Mouse (Mus musculus): ENCODE results near the gene Ss18l1. TPM values are rescaled to one million over a fixed set of nuclear protein-coding genes. Genes with fewer than 3 reads are reported as not detected.

The Ss18l1 gene
- total RNA-seq, 1 experiment from 2014 or later, result 10.6 TPM

GRCm38 (mm10) chr2:180032925-180033324 is 9.4 kb upstream of the Ss18l1 start:
- ATAC-seq (ENCODE audit: extremely low read depth, insufficient number of reproducible peaks, low FRiP score, poor library complexity, severe bottlenecking), result no peak

GRCm38 (mm10) chr2:180033956-180034355 is 8.4 kb upstream of the Ss18l1 start:
- no peak for ATAC-seq (ENCODE audit: extremely low read depth, insufficient number of reproducible peaks, low FRiP score, poor library complexity, severe bottlenecking)

- no peak for ATAC-seq (ENCODE audit: extremely low read depth, insufficient number of reproducible peaks, low FRiP score, poor library complexity, severe bottlenecking)
These were observed 7.6 kb upstream of the Ss18l1 start for GRCm38 (mm10) chr2:180034753-180035152.

- ATAC-seq (ENCODE audit: extremely low read depth, insufficient number of reproducible peaks, low FRiP score, poor library complexity, severe bottlenecking), result no peak
These were observed 1.9 kb upstream of the Ss18l1 start for GRCm38 (mm10) chr2:180040406-180040805.

- ATAC-seq (ENCODE audit: extremely low read depth, insufficient number of reproducible peaks, low FRiP score, poor library complexity, severe bottlenecking), result no peak
These were observed 593 bp upstream of the Ss18l1 start for GRCm38 (mm10) chr2:180041577-180042255.

- ATAC-seq (ENCODE audit: extremely low read depth, insufficient number of reproducible peaks, low FRiP score, poor library complexity, severe bottlenecking), result no peak
These were observed 678 bp downstream of the Ss18l1 start for GRCm38 (mm10) chr2:180042858-180043515.

- ATAC-seq (ENCODE audit: extremely low read depth, insufficient number of reproducible peaks, low FRiP score, poor library complexity, severe bottlenecking), result peak; percentile 39; the same call in 1 of the 2 replicates
These were observed 3.0 kb downstream of the Ss18l1 start for GRCm38 (mm10) chr2:180045283-180045682.

GRCm38 (mm10) chr2:180047580-180047979 is 5.3 kb downstream of the Ss18l1 start:
- no peak for ATAC-seq (ENCODE audit: extremely low read depth, insufficient number of reproducible peaks, low FRiP score, poor library complexity, severe bottlenecking)

- ATAC-seq (ENCODE audit: extremely low read depth, insufficient number of reproducible peaks, low FRiP score, poor library complexity, severe bottlenecking), result no peak
These were observed 5.8 kb downstream of the Ss18l1 start for GRCm38 (mm10) chr2:180047980-180048635.

- ATAC-seq (ENCODE audit: extremely low read depth, insufficient number of reproducible peaks, low FRiP score, poor library complexity, severe bottlenecking), result peak; percentile 78
These were observed 8.7 kb downstream of the Ss18l1 start for GRCm38 (mm10) chr2:180050986-180051385.

GRCm38 (mm10) chr2:180051986-180052733 is 9.9 kb downstream of the Ss18l1 start:
- ATAC-seq (ENCODE audit: extremely low read depth, insufficient number of reproducible peaks, low FRiP score, poor library complexity, severe bottlenecking), result no peak

- ATAC-seq (ENCODE audit: extremely low read depth, insufficient number of reproducible peaks, low FRiP score, poor library complexity, severe bottlenecking), result no peak
These were observed 10.7 kb downstream of the Ss18l1 start for GRCm38 (mm10) chr2:180053001-180053400.

GRCm38 (mm10) chr2:180063338-180064131 is 21.2 kb downstream of the Ss18l1 start:
- ATAC-seq (ENCODE audit: extremely low read depth, insufficient number of reproducible peaks, low FRiP score, poor library complexity, severe bottlenecking), result no peak

- no peak for ATAC-seq (ENCODE audit: extremely low read depth, insufficient number of reproducible peaks, low FRiP score, poor library complexity, severe bottlenecking)
These were observed 27.6 kb downstream of the Ss18l1 start for GRCm38 (mm10) chr2:180069770-180070480.

GRCm38 (mm10) chr2:180070481-180071453 is 28.5 kb downstream of the Ss18l1 start, which contains the start of gene Mtg2:
Gene Mtg2 (plus strand): TSS chr2:180070588.
- peak; percentile 80 for ATAC-seq (ENCODE audit: extremely low read depth, insufficient number of reproducible peaks, low FRiP score, poor library complexity, severe bottlenecking)

GRCm38 (mm10) chr2:180071671-180072070 is 29.4 kb downstream of the Ss18l1 start:
- no peak for ATAC-seq (ENCODE audit: extremely low read depth, insufficient number of reproducible peaks, low FRiP score, poor library complexity, severe bottlenecking)

GRCm38 (mm10) chr2:180072886-180073285 is 30.6 kb downstream of the Ss18l1 start:
- ATAC-seq (ENCODE audit: extremely low read depth, insufficient number of reproducible peaks, low FRiP score, poor library complexity, severe bottlenecking), result no peak
